Comparison of ENCODE assay signal across 8 mouse cellular contexts in the genomic region with DNA sequence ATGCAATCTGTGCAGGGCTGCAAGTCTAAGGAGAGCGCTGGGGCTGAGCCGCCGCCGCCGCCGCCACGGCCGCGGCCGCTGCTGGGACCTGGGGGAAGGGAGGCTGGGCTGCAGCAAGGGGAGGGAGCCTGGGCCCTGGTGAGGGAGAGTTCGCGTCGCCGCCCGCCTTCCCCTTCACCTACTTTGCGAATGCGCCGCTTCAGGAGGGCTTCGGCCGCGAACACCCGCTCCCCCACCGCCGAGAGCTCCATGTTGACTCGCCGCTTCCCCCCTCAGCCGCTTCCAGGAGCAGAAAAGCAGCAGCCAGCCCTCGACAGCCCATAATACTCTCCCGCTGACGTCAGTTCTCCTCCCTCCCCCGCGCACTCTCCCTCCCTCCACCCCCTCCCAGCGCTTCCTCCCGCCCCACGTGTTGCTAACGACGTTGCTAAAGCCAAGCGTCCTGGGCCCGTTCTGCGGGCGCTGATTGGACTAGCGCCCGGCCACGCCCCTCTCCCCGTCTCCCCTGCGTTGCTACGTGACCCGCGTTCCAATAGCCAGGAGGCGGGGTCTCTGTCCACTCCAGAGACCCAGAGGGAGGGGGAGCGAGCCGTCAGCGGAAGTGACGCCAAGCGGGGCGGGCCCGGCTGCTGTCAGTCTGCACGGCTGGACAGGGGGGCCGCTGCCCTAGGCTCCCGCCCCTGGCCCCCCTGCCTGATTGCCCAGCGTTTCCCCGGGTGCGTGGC. TPM values are rescaled to one million over a fixed set of nuclear protein-coding genes. Genes with fewer than 3 reads are reported as not detected.
DNase-seq lines count a peak whose midpoint lies in the region; ATAC-seq and TF ChIP-seq lines count a peak whose summit lies in the region.

A gene (minus strand): TSS at position 370 of the 725 bp plus-strand sequence.

- peak within 1 kb of the TSS; percentile 86 for H3K9ac ChIP-seq in heart, embryonic 11.5 days (ENCODE audit: low read depth, low read length)
- peak within 1 kb of the TSS; percentile 73 for H3K9ac ChIP-seq in kidney, embryonic 16.5 days (replicated peaks; ENCODE audit: low read length)
- H3K9ac ChIP-seq in liver, adult 2 months (ENCODE audit: low read depth, low read length) = peak within 1 kb of the TSS; percentile 97

- H3K27me3 ChIP-seq in heart, embryonic 11.5 days (ENCODE audit: control insufficient read depth, insufficient read depth, low read length) = peaks cover 82% of the 10 kb centered on the region
- peaks cover 80% of the 10 kb centered on the region for H3K27me3 ChIP-seq in kidney, embryonic 16.5 days (ENCODE audit: insufficient read depth, low read length)
- 0 out of 2 replicates have a peak, but pooled peaks cover 6% of the 10 kb centered on the region for H3K27me3 ChIP-seq in liver, adult 2 months (ENCODE audit: control insufficient read depth, insufficient read depth, low read length)
- H3K27me3 ChIP-seq in myocyte (ENCODE audit: control insufficient read depth, insufficient read depth, insufficient read length) = peaks cover 14% of the 10 kb centered on the region
- peaks cover 6% of the 10 kb centered on the region for H3K27me3 ChIP-seq in splenic B cell, adult 2 months (ENCODE audit: control insufficient read depth, insufficient read depth, low read length, poor library complexity, severe bottlenecking)

- peak within 1 kb of the TSS; percentile 80 for H3K4me2 ChIP-seq in heart, embryonic 11.5 days
- H3K4me2 ChIP-seq in kidney, embryonic 16.5 days (replicated peaks; ENCODE audit: low read depth, low read length) = peak within 1 kb of the TSS; percentile 99
- H3K4me2 ChIP-seq in myocyte (ENCODE audit: low read depth) = peak within 1 kb of the TSS; percentile 97

- peaks cover 35% of the 10 kb centered on the region for H3K4me1 ChIP-seq in heart, embryonic 11.5 days (ENCODE audit: control insufficient read depth, insufficient read depth, low read length)
- H3K4me1 ChIP-seq in kidney, embryonic 16.5 days (ENCODE audit: insufficient read depth, low read length) = peaks cover 48% of the 10 kb centered on the region
- peaks cover 23% of the 10 kb centered on the region for H3K4me1 ChIP-seq in liver, adult 2 months (ENCODE audit: control insufficient read depth, insufficient read depth, low read length)

- peak within 1 kb of the TSS; percentile 80 for H3K27ac ChIP-seq in heart, embryonic 11.5 days (ENCODE audit: low read depth, low read length)
- peak within 1 kb of the TSS; percentile 41; the same call in 1 of the 2 replicates for H3K27ac ChIP-seq in kidney, embryonic 16.5 days (ENCODE audit: low read length)
- peak within 1 kb of the TSS; percentile 92 for H3K27ac ChIP-seq in liver, adult 2 months (replicated peaks; ENCODE audit: insufficient read depth, low read depth, low read length)

- WGBS in heart, embryonic 11.5 days (ENCODE audit: insufficient replicate concordance) = under 1% methylated on average over 62 of the region's 63 CpGs
- 0% methylated on average over 57 of the region's 63 CpGs for WGBS in kidney, embryonic 16.5 days
- under 1% methylated on average over 63 of the region's 63 CpGs for WGBS in liver, adult 2 months

- peak within 1 kb of the TSS; percentile 56 for H3K4me3 ChIP-seq in heart, embryonic 11.5 days (ENCODE audit: low read depth, low read length)
- H3K4me3 ChIP-seq in kidney, embryonic 16.5 days (ENCODE audit: low read length) = peak within 1 kb of the TSS; percentile 56
- peak within 1 kb of the TSS; percentile 94 for H3K4me3 ChIP-seq in liver, adult 2 months (ENCODE audit: insufficient read depth, low read depth, low read length)
- H3K4me3 ChIP-seq in myocyte = peak within 1 kb of the TSS; percentile 45

- no peaks in the 10 kb centered on the region for H3K9me3 ChIP-seq in heart, embryonic 11.5 days (replicated peaks; ENCODE audit: control insufficient read depth, low read length)
- no peaks in the 10 kb centered on the region for H3K9me3 ChIP-seq in kidney, embryonic 16.5 days (ENCODE audit: low read length)

- no peak for TF ChIP-seq CTCF in liver, adult 2 months (IDR thresholded peaks at IDR 0.05; ENCODE audit: low read depth, low read length)

- DNase-seq in B cell, adult 2 months = peak; percentile 99
- DNase-seq in brain, adult 2 months (ENCODE audit: low read depth, low spot score) = peak; percentile 100
- DNase-seq in liver, adult 2 months (ENCODE audit: extremely low read depth, low read depth, low spot score) = peak; percentile 93
- DNase-seq in splenic B cell, adult 2 months (ENCODE audit: low read depth, low spot score) = peak; percentile 99

- H3ac ChIP-seq in myocyte (ENCODE audit: control insufficient read depth, insufficient read length) = peak within 1 kb of the TSS; percentile 53

- no peaks in the 10 kb centered on the region for H3K79me2 ChIP-seq in liver, adult 2 months (ENCODE audit: control insufficient read depth, insufficient read depth, low read length)
- peaks cover 13% of the 10 kb centered on the region for H3K79me2 ChIP-seq in myocyte (ENCODE audit: control insufficient read depth, insufficient read depth)

- H3K36me3 ChIP-seq in heart, embryonic 11.5 days (ENCODE audit: control insufficient read depth, insufficient read depth, low read length) = peaks cover 4% of the 10 kb centered on the region
- peaks cover 10% of the 10 kb centered on the region for H3K36me3 ChIP-seq in kidney, embryonic 16.5 days (ENCODE audit: insufficient read depth, low read length)
- H3K36me3 ChIP-seq in liver, adult 2 months (ENCODE audit: control insufficient read depth, insufficient read depth, low read length) = no peaks in the 10 kb centered on the region; the same call in 1 of the 2 replicates
- H3K36me3 ChIP-seq in myocyte (ENCODE audit: control insufficient read depth, insufficient read depth) = no peaks in the 10 kb centered on the region
- peaks cover 3% of the 10 kb centered on the region for H3K36me3 ChIP-seq in splenic B cell, adult 2 months (ENCODE audit: control insufficient read depth, insufficient read depth, low read length, poor library complexity, severe bottlenecking)

- TF ChIP-seq POLR2A in liver, adult 2 months (IDR thresholded peaks at IDR 0.05; ENCODE audit: extremely low read depth, insufficient read depth, low read length) = peak; percentile 89
- peak; percentile 93 for TF ChIP-seq POLR2A in myocyte (IDR thresholded peaks at IDR 0.05; ENCODE audit: insufficient read length, low read depth)

- peak; percentile 75 for ATAC-seq in erythroblast, adult 5-6 weeks (replicated peaks; ENCODE audit: low FRiP score, poor library complexity, severe bottlenecking)
- ATAC-seq in heart, embryonic 11.5 days (replicated peaks; ENCODE audit: insufficient number of reproducible peaks, low FRiP score, low TSS enrichment) = peak; percentile 94
- peak; percentile 92 for ATAC-seq in kidney, embryonic 16.5 days (ENCODE audit: low FRiP score, low TSS enrichment)

TF ChIP-seq in myocyte, 11 proteins besides CTCF, POLR2A, EP300 and RAD21:
- TF ChIP-seq POLR2AphosphoS2 (IDR thresholded peaks at IDR 0.05; ENCODE audit: insufficient read length, low read depth) = peak; percentile 84
- no peak for TF ChIP-seq MYOD1 (IDR thresholded peaks at IDR 0.05; ENCODE audit: control insufficient read depth in 1 of 3, insufficient read length in 2 of 3, low read depth in 2 of 3)
- TF ChIP-seq MYOG (IDR thresholded peaks at IDR 0.05; ENCODE audit: control insufficient read depth in 1 of 3, insufficient read depth in 1 of 3, insufficient read length in 2 of 3, low read depth in 2 of 3) = no peak
- TF ChIP-seq CEBPB (IDR thresholded peaks at IDR 0.05; ENCODE audit: insufficient read depth, poor library complexity, severe bottlenecking) = no peak
- no peak for TF ChIP-seq TCF3 (IDR thresholded peaks at IDR 0.05; ENCODE audit: insufficient read length, low read depth)
- TF ChIP-seq TCF12 (IDR thresholded peaks at IDR 0.05; ENCODE audit: insufficient read depth, poor library complexity, severe bottlenecking) = no peak
- TF ChIP-seq USF1 (IDR thresholded peaks at IDR 0.05; ENCODE audit: low read depth) = peak; percentile 35

RNA-seq across cellular contexts. Expression of the gene that starts here (rescaled TPM):
- 0.38 and 0.42 TPM in 2 replicates for total RNA-seq in erythroblast, adult 5-6 weeks (2015; ENCODE audit: low replicate concordance)
- 0.70 and 1.4 TPM in 2 replicates for total RNA-seq in erythroblast, adult 5-6 weeks (2017; ENCODE audit: low replicate concordance)
- 6.7 and 7.8 TPM in 2 replicates for polyA plus RNA-seq in heart, embryonic 11.5 days (2014; fragmentation: Nextera tagmentation; extraction: Ambion mirVana)
- 8.2 and 8.5 TPM in 2 replicates for polyA plus RNA-seq in kidney, embryonic 16.5 days (2015; fragmentation: Nextera tagmentation; extraction: Ambion mirVana)
- 4.3 and 5.1 TPM in 2 replicates for total RNA-seq in liver, adult 2 months (2014; rRNA removed)
- 1.7 and 4.4 TPM in 2 replicates for polyA plus RNA-seq in liver, adult 2 months (2012; rRNA removed)
- polyA plus RNA-seq in myocyte (2012; fragmentation: generic; extraction: Trizol) = 4.9 TPM

Comparison
In these comparisons a context has a peak if more than half of its experiments do, and no peak if none do; other contexts are left out.
1. Peak in every context shown above with its lines: DNase-seq, ATAC-seq, H3K4me3 ChIP-seq and H3K27ac ChIP-seq.
2. H3K27ac ChIP-seq: peak in every context shown above with its lines; median percentile 92 in liver, adult 2 months; 80 in heart, embryonic 11.5 days; 41 in kidney, embryonic 16.5 days.